Mouse (Mus musculus): ENCODE data around the gene Gm49380.
A peak's percentile ranks its signal among the peaks of the same experiment; 100 is the strongest.

GRCm38 (mm10) chr9:44084659-44085229, 28.6 kb downstream of the Gm49380 start:
- TF ChIP-seq POLR2AphosphoS5 (IDR thresholded peaks at IDR 0.05; ENCODE audit: borderline replicate concordance, low read depth, low read length) (no peak), GATA1 (IDR thresholded peaks at IDR 0.05; ENCODE audit: low read depth, low read length) (no peak), USF1 (IDR thresholded peaks at IDR 0.05; ENCODE audit: low read depth, low read length) (peak; percentile 30; the same call in 1 of the 2 replicates), USF2 (IDR thresholded peaks at IDR 0.05; ENCODE audit: borderline replicate concordance in 1 of 2, insufficient read depth in 1 of 2, low read depth in 1 of 2, low read length in 2 of 2) (no peak), EP300 (IDR thresholded peaks at IDR 0.05; ENCODE audit: low read depth in 1 of 2, low read length in 2 of 2) (no peak), MAX (IDR thresholded peaks at IDR 0.05; ENCODE audit: low read length) (no peak; the same call in 1 of the 2 replicates), POLR2A (IDR thresholded peaks at IDR 0.05; ENCODE audit: control insufficient read depth in 1 of 2, insufficient read depth in 1 of 2, low read depth in 1 of 2, low read length in 2 of 2, poor library complexity in 1 of 2) (peak; percentile 73 to 90; a peak in 3 of 4 replicates), NRF1 (IDR thresholded peaks at IDR 0.05; ENCODE audit: insufficient read depth, low read depth, low read length, poor library complexity, severe bottlenecking) (0 out of 2 replicates have a peak, but pooled peaks have one; percentile 5), CTCF (IDR thresholded peaks at IDR 0.05 in 2 of 3, conservative IDR thresholded peaks at IDR 0.05 in 1 of 3; ENCODE audit: control insufficient read depth in 1 of 3, insufficient read depth in 1 of 3, low read depth in 2 of 3, low read length in 3 of 3, poor library complexity in 1 of 3, severe bottlenecking in 1 of 3) (no peak; a peak in 1 of 6 replicates)
